Mouse (Mus musculus): ENCODE results near the gene Ints5. TPM values are rescaled to one million over a fixed set of nuclear protein-coding genes. Genes with fewer than 3 reads are reported as not detected.

The Ints5 gene
- polyA plus RNA-seq, 1 experiment from 2014 or later: 46.5 TPM

- H3K27ac ChIP-seq (ENCODE audit: low read depth): peak within 1 kb of the TSS; percentile 89
- DNase-seq (peak; percentile 97), ATAC-seq (ENCODE audit: insufficient read depth) (peak; percentile 97)
- H3K4me2 ChIP-seq: peak within 1 kb of the TSS; percentile 89
- H3K36me3 ChIP-seq (ENCODE audit: insufficient read depth): peaks cover 30% of the 10 kb centered on the region
- 2% methylated on average over 49 of the region's 50 CpGs for WGBS
- H3K4me3 ChIP-seq (ENCODE audit: low read depth, low read length): peak within 1 kb of the TSS; percentile 83
- no peak for TF ChIP-seq CTCF (IDR thresholded peaks at IDR 0.05; ENCODE audit: low read depth)
- no peaks in the 10 kb centered on the region for H3K9me3 ChIP-seq (ENCODE audit: low read depth, low read length)
- H3K9ac ChIP-seq: peak within 1 kb of the TSS; percentile 73
- no peaks in the 10 kb centered on the region for H3K4me1 ChIP-seq (ENCODE audit: insufficient read depth)
- no peaks in the 10 kb centered on the region for H3K27me3 ChIP-seq (ENCODE audit: insufficient read depth, low read length)
Measured at GRCm38 (mm10) chr19:8920073-8920736, 27.4 kb downstream of the Ints5 start, which contains the start of gene B3gat3. TSS of gene B3gat3 (plus strand) at chr19:8920374.

GRCm38 (mm10) chr19:8920836-8921291, 28.1 kb downstream of the Ints5 start:
- WGBS: under 1% methylated on average over 6 of the region's 6 CpGs
- DNase-seq: peak; percentile 79
- H3K36me3 ChIP-seq (ENCODE audit: insufficient read depth): peaks cover 29% of the 10 kb centered on the region
- no peak for TF ChIP-seq CTCF (IDR thresholded peaks at IDR 0.05; ENCODE audit: low read depth)
- peak overlapping the region; percentile 73 for H3K9ac ChIP-seq
- peak overlapping the region; percentile 89 for H3K27ac ChIP-seq (ENCODE audit: low read depth)
- no peaks in the 10 kb centered on the region for H3K9me3 ChIP-seq (ENCODE audit: low read depth, low read length)
- peak overlapping the region; percentile 83 for H3K4me3 ChIP-seq (ENCODE audit: low read depth, low read length)
- no peaks in the 10 kb centered on the region for H3K27me3 ChIP-seq (ENCODE audit: insufficient read depth, low read length)
- no peaks in the 10 kb centered on the region for H3K4me1 ChIP-seq (ENCODE audit: insufficient read depth)
- ATAC-seq (ENCODE audit: insufficient read depth): peak; percentile 0; the same call in 1 of the 2 replicates
- H3K4me2 ChIP-seq: peak overlapping the region; percentile 89

- 75% methylated on average over 9 of the region's 9 CpGs for WGBS
- peaks cover 29% of the 10 kb centered on the region for H3K36me3 ChIP-seq (ENCODE audit: insufficient read depth)
- H3K4me1 ChIP-seq (ENCODE audit: insufficient read depth): no peaks in the 10 kb centered on the region
- DNase-seq (no peak), ATAC-seq (ENCODE audit: insufficient read depth) (no peak)
- H3K9me3 ChIP-seq (ENCODE audit: low read depth, low read length): no peaks in the 10 kb centered on the region
- no peak overlapping the region for H3K27ac ChIP-seq (ENCODE audit: low read depth)
- peak overlapping the region; percentile 83 for H3K4me3 ChIP-seq (ENCODE audit: low read depth, low read length)
- H3K9ac ChIP-seq: no peak overlapping the region; the same call in 1 of the 2 replicates
- H3K27me3 ChIP-seq (ENCODE audit: insufficient read depth, low read length): no peaks in the 10 kb centered on the region
- H3K4me2 ChIP-seq: peak overlapping the region; percentile 89
- TF ChIP-seq CTCF (IDR thresholded peaks at IDR 0.05; ENCODE audit: low read depth): no peak
Measured at GRCm38 (mm10) chr19:8921741-8922140, 28.9 kb downstream of the Ints5 start.

- no peak overlapping the region for H3K4me2 ChIP-seq
- ATAC-seq (ENCODE audit: insufficient read depth) (no peak), DNase-seq (no peak)
- H3K36me3 ChIP-seq (ENCODE audit: insufficient read depth): peaks cover 41% of the 10 kb centered on the region
- WGBS: 84% methylated on average over 2 of the region's 2 CpGs
- no peak overlapping the region for H3K27ac ChIP-seq (ENCODE audit: low read depth)
- H3K27me3 ChIP-seq (ENCODE audit: insufficient read depth, low read length): no peaks in the 10 kb centered on the region
- H3K4me1 ChIP-seq (ENCODE audit: insufficient read depth): no peaks in the 10 kb centered on the region
- TF ChIP-seq CTCF (IDR thresholded peaks at IDR 0.05; ENCODE audit: low read depth): no peak
- H3K4me3 ChIP-seq (ENCODE audit: low read depth, low read length): no peak overlapping the region
- H3K9me3 ChIP-seq (ENCODE audit: low read depth, low read length): no peaks in the 10 kb centered on the region
- no peak overlapping the region for H3K9ac ChIP-seq
Measured at GRCm38 (mm10) chr19:8926766-8927165, 34.0 kb downstream of the Ints5 start.

- Histone ChIP-seq H3K27ac (ENCODE audit: low read depth) (no peak overlapping the region), H3K36me3 (ENCODE audit: insufficient read depth) (peaks cover 41% of the 10 kb centered on the region), H3K4me2 (no peak overlapping the region), H3K27me3 (ENCODE audit: insufficient read depth, low read length) (no peaks in the 10 kb centered on the region), H3K4me1 (ENCODE audit: insufficient read depth) (no peaks in the 10 kb centered on the region), H3K9me3 (ENCODE audit: low read depth, low read length) (no peaks in the 10 kb centered on the region), H3K4me3 (ENCODE audit: low read depth, low read length) (no peak overlapping the region), H3K9ac (no peak overlapping the region)
- ATAC-seq (ENCODE audit: insufficient read depth) (no peak), DNase-seq (no peak)
- TF ChIP-seq CTCF (IDR thresholded peaks at IDR 0.05; ENCODE audit: low read depth): no peak
- 81% methylated on average over 12 of the region's 12 CpGs for WGBS
Measured at GRCm38 (mm10) chr19:8927891-8928525, 35.2 kb downstream of the Ints5 start.

- WGBS: 23% methylated on average over 16 of the region's 16 CpGs
- H3K4me3 ChIP-seq (ENCODE audit: low read depth, low read length): peak overlapping the region; percentile 82
- H3K4me1 ChIP-seq (ENCODE audit: insufficient read depth): no peaks in the 10 kb centered on the region
Measured at GRCm38 (mm10) chr19:8928689-8929223, 36.0 kb downstream of the Ints5 start.

More at GRCm38 (mm10) chr19:8928689-8929223, 36.0 kb downstream of the Ints5 start:
- Histone ChIP-seq H3K36me3 (ENCODE audit: insufficient read depth) (peaks cover 41% of the 10 kb centered on the region), H3K27me3 (ENCODE audit: insufficient read depth, low read length) (no peaks in the 10 kb centered on the region), H3K27ac (ENCODE audit: low read depth) (peak overlapping the region; percentile 82), H3K9ac (peak overlapping the region; percentile 79), H3K4me2 (peak overlapping the region; percentile 82), H3K9me3 (ENCODE audit: low read depth, low read length) (no peaks in the 10 kb centered on the region)
- TF ChIP-seq CTCF (IDR thresholded peaks at IDR 0.05; ENCODE audit: low read depth): no peak
- peak; percentile 15; the same call in 1 of the 2 replicates for ATAC-seq (ENCODE audit: insufficient read depth)
- no peak for DNase-seq

Data from lung, embryonic 14.5 days (tissue).